Mouse (Mus musculus) layer of hippocampus, adult 9-11 months (tissue): ENCODE measurements around the gene Nfkbie.
A peak's percentile ranks its signal among the peaks of the same experiment; 100 is the strongest.

Source experiments
- DNase-seq: peaks from one replicate; pipeline ENCODE4 v3.0.0; 2022

Nfkbie gene

GRCm38 (mm10) chr17:45584096-45584896 lies 28.8 kb downstream of the Nfkbie start:
- peak; percentile 77 for DNase-seq

- DNase-seq: peak; percentile 70
Observed at GRCm38 (mm10) chr17:45584939-45585678, 29.6 kb downstream of the Nfkbie start.

GRCm38 (mm10) chr17:45585725-45586448 lies 30.4 kb downstream of the Nfkbie start:
- DNase-seq: no peak

- no peak for DNase-seq
Observed at GRCm38 (mm10) chr17:45586449-45586837, 30.9 kb downstream of the Nfkbie start.

GRCm38 (mm10) chr17:45588370-45588769 lies 32.9 kb downstream of the Nfkbie start:
- DNase-seq: no peak

GRCm38 (mm10) chr17:45589236-45589635 lies 33.7 kb downstream of the Nfkbie start:
- DNase-seq: no peak

GRCm38 (mm10) chr17:45589844-45590243 lies 34.3 kb downstream of the Nfkbie start:
- no peak for DNase-seq

- no peak for DNase-seq
Observed at GRCm38 (mm10) chr17:45590410-45590809, 34.9 kb downstream of the Nfkbie start.

GRCm38 (mm10) chr17:45591701-45592605 lies 36.5 kb downstream of the Nfkbie start:
- no peak for DNase-seq

GRCm38 (mm10) chr17:45592606-45593431 lies 37.3 kb downstream of the Nfkbie start:
- no peak for DNase-seq

- DNase-seq: no peak
Observed at GRCm38 (mm10) chr17:45593479-45593878, 38.0 kb downstream of the Nfkbie start.

- no peak for DNase-seq
Observed at GRCm38 (mm10) chr17:45594195-45594594, 38.7 kb downstream of the Nfkbie start.

- no peak for DNase-seq
Observed at GRCm38 (mm10) chr17:45594881-45595735, 39.6 kb downstream of the Nfkbie start.

GRCm38 (mm10) chr17:45595736-45596390 lies 40.4 kb downstream of the Nfkbie start:
- DNase-seq: no peak

- peak; percentile 69 for DNase-seq
Observed at GRCm38 (mm10) chr17:45596631-45597396, 41.3 kb downstream of the Nfkbie start.

- no peak for DNase-seq
Observed at GRCm38 (mm10) chr17:45597787-45598186, 42.3 kb downstream of the Nfkbie start.

GRCm38 (mm10) chr17:45598376-45598775 lies 42.9 kb downstream of the Nfkbie start:
- DNase-seq: no peak

- DNase-seq: no peak
Observed at GRCm38 (mm10) chr17:45598891-45599290, 43.4 kb downstream of the Nfkbie start.
